Mouse (Mus musculus) adrenal gland, postnatal 25 days (tissue): ENCODE measurements at regions not wholly inside any gene's neighbourhood (a gene's known extent, or its start where the extent isn't known, plus 50 kb on each side); places are given as distances from the start of the nearest gene placed in this dataset.
A peak's percentile ranks its signal among the peaks of the same experiment; 100 is the strongest.
"Not testable (repeated sequence)": the region's sequence is repeated elsewhere in the genome, so short reads cannot be mapped to it uniquely, and the experiment has no call there.

Experiments
- DNase-seq: peaks from one replicate; pipeline ENCODE4 v3.0.0; 2021; ENCODE audit warnings: mixed read lengths

- no peak for DNase-seq
Measured at GRCm38 (mm10) chr12:32434506-32435002, 56.0 kb downstream of the Ccdc71l start.

GRCm38 (mm10) chr12:32435126-32435525, 56.6 kb downstream of the Ccdc71l start:
- peak; percentile 24 for DNase-seq

- DNase-seq, result no peak
Measured at GRCm38 (mm10) chr12:32438209-32438608, 59.7 kb downstream of the Ccdc71l start.

- DNase-seq, result no peak
Measured at GRCm38 (mm10) chr12:32444770-32445169, 66.3 kb downstream of the Ccdc71l start.

- DNase-seq, result no peak
Measured at GRCm38 (mm10) chr12:32445874-32446273, 67.4 kb downstream of the Ccdc71l start.

DNA sequence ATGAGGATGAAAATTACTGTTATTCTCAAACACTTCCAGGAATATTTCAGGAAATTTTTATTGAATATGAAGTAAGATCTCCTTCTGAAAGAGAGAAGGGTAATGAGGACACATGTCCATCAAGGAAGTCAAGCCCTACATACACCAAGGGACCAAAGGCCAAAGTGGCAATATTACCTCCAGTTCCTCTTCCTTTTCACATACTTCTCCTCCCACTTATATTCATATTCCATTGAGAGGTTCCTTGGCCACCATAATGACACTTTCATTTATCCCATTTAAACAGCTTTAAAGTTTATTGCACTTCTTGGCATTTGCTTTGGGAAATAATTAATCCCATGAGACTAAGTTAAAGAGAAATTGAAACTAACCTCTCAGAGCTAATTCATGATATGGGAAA, 70.9 kb downstream of the Ccdc71l start:
- DNase-seq, result no peak

DNA sequence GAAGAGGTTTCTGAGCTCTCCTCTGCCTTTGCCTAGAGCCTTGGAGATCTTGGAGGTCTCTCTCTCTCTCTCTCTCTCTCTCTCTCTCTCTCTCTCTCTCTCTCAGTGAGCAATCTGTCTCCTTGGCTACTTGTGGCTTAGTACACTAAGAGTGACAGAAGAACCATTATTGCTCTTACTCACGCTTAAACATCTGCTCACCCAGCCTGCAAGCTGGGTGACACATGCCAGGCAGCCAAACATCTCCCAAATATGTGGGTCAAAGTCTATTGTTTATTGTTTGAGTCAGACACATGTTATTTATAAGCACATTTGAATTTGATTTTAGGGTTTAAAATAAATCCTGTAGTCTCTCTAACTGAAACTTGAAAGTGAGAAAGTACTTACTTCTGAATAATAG, 72.7 kb downstream of the Ccdc71l start:
- DNase-seq, result no peak

- DNase-seq, result no peak
Measured at GRCm38 (mm10) chr12:32454794-32455193, 76.3 kb downstream of the Ccdc71l start.

- not testable (repeated sequence) for DNase-seq
Measured at GRCm38 (mm10) chr12:32455231-32455630, 76.7 kb downstream of the Ccdc71l start.

DNA sequence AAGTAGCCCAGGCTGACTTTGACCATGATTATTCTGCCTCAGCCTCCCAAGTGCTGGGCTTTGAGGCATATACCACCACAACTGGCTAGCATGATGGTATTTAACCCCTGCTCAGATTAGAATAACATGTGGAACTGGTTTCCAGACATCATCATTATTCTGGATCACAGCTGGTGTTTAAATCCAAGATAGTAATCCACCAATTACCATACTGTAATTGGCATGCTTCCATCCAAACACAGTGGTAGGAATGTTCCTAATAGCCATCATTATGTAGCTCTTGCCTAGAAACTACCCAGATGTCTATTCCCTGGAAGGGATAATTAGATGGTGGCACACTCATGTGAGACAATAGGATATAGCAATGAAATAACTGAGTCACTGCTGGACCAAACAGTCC, 77.4 kb downstream of the Ccdc71l start:
- DNase-seq, result no peak

GRCm38 (mm10) chr12:32456796-32457195, 78.3 kb downstream of the Ccdc71l start:
- DNase-seq, result no peak

DNA sequence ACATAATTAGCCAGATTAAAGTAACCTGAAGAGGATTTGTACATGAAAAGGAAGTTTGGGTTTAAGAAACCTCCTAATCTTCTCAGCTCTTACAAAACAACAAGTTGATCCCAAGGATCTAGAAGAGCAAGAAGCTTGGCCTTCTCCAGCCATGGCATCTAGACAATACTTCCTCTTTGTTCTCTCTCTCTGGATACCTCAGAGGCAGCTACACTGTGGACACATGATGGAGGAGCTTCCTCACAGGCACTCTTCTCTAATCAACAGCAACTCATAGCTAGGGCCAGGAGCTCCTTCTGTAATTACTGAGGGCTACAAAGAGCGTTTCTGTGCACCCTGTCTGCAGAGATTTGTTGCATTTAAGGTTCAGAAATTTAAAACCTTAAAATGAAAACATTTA, 79.9 kb downstream of the Ccdc71l start:
- no peak for DNase-seq

DNA sequence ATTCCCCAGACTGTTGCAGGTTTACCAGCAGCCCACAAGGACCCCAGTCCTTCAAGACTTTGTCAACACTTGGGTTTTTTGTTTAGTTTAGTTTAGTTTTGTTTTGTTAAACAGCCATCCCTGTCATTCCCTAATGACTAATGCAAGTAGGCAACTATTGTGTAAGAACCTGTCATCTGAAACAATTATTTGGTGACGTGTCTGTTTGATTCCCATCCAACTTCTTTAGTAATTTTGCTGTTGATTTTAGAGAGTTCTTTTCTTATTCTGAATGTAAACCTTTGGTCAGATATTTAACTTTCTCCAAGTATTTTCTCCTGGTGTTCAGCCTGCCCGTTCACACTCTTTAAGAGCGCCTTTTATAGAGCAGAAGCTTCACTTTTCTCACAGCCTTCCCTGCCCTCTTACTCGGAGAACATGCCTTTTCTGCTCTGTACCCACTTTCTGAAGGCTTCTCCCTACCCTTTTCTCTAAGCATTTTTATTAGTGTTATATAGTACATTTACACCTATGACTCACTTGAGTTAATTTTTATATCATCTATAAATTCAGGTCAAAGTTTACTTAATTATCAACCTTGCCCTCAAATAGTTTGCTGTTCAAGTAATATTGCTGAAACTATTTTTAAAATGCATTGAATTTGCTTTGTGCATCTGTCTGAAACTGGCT, 82.0 kb downstream of the Ccdc71l start:
- DNase-seq, result no peak

DNA sequence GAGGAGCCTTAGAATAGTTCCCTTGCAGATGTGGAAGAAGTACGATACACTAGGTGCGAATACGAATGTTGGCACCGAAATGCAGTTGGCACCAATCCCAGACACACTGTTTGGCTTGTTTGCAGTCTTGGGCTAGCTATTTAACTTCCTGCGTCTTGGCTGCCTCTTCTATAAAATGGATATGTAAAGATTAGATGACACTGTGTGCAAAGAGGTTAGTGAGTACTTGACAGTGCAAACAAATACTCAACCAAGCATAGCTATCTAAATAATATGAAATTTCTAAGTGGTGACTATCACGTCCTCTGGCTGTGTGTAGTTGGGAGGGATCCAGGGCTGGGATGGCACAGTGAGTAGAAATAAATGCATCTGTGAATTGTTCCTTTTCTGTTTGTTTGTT, 86.9 kb downstream of the Ccdc71l start:
- peak; percentile 48 for DNase-seq

DNA sequence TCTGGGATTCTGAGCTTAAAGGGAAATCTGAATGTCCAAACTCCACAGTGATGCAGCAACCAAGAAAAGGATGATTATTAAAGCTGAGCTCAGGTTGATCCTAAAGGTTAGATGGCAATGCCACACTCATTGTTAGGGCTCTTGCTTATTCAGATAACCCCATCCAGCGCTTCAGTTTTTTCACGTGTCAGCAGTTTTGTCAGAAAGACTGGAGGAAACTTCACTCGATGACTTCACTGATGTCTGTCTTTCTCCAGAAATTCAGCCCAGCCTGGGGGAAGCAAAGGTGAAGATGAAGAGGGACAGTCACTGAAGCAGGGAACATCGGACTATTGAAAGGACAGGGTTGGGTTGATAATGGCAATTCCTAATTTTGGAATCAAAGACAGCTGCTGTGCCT, 91.4 kb downstream of the Ccdc71l start:
- no peak for DNase-seq

DNA sequence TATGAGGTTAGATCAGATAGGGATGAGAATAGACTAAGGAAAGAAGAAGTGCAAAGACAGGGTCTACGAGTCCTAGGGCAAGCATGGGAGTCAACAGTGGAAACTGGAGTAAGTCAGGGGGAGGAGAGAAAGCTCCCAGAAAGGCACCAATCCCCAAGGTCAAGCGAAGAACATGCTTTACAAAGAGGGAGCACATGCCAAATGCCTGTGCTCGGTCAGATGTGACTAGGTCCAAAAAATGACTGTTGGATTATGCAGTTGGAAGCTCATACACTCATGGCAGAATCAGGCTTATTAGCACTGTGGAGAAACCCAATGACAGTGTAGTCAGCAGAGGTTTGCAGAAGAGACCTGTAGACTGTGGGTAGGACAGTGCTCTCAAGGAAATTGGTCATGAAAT, 100.9 kb downstream of the Ccdc71l start:
- DNase-seq, result no peak

DNA sequence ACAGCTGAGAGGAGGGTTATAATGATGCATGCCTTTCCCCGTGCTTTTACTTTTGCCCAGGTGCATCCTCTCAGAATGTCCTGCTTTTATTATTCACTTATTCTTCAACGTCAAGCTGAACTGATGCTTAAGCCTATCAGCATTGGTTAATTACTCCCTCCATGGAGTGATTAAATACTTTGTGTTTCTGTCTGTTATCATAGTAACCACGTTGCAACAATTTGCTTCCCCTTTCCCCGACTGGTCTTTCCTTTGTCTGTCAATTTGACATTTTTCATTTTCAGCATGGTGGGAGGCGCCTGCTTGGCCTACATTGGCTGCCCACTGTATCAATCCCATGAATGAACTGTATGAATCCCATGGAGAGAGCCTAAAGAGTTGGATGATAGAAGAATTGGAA, 101.8 kb downstream of the Ccdc71l start:
- no peak for DNase-seq

GRCm38 (mm10) chr12:32481051-32481450, 102.5 kb downstream of the Ccdc71l start:
- no peak for DNase-seq

DNA sequence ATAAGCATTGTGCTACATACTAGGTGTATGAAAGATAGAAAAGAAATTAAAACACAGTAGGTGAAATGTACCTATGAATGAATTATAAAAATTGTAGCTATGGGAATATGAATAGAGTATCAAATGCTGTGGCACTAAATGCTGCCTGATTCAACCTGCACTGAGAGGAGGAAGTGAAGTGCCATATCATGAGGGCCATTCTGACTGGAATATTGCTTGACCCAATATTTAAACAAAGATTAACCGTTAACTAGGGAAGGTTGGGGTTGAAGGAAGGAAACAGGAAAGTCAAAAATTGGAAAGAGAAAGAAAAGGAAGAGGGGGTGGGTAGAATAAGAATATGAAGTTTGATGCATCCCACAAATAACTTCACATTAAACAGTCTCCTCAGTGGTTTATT, 103.8 kb downstream of the Ccdc71l start:
- DNase-seq, result no peak

GRCm38 (mm10) chr12:32482777-32483176, 104.3 kb downstream of the Ccdc71l start:
- no peak for DNase-seq

- DNase-seq, result no peak
Measured at GRCm38 (mm10) chr12:32486246-32486645, 107.7 kb downstream of the Ccdc71l start.

- DNase-seq, result no peak
Measured at GRCm38 (mm10) chr12:32486729-32487128, 108.2 kb downstream of the Ccdc71l start.

DNA sequence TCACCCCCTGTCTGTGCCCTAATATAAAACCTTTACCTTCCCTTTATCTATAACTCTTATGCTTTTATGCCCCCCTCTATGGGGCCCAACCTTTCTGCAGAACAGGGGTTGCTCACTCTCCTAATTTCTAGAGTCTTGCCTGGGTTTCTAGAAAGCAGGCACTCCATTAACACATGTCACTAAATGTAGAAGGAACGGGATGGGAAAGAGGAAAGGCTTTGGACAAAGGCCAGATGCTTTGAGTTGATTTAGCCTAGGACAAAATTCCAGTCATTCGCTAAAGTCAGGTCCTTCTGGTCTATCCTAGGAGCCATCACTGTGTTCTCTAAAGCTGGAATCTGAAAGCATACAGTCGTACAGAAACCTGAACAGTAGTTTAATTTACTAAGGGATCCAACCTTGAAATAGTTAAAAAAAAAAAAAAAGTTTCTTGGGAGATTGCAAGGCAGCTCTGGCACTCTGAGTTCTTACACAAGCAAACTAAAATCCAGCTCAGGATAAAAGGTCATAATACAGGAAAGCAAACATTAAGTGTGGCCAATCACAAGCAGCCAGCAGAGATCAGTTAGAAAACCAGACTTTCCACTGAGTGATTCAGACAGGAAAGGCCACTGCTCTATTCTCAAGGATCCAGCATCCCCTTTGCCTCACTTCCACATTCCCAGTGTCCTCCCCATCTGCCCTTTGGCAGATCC, 109.5 kb downstream of the Ccdc71l start:
- no peak for DNase-seq

GRCm38 (mm10) chr12:32488578-32488892, 110.0 kb downstream of the Ccdc71l start:
- no peak for DNase-seq
